Mouse (Mus musculus) right cerebral cortex, adult 2 months (tissue): ENCODE data around the gene Xpo5.

Experiments
- DNase-seq, 2 experiments: peaks; one replicate each; pipeline ENCODE4 v3.0.0; 2021 to 2022; ENCODE audit warnings: low spot score in 2 of 2

Gene Xpo5

GRCm38 (mm10) chr17:46201151-46201550, 1.4 kb upstream of the Xpo5 start:
- DNase-seq: no peak

GRCm38 (mm10) chr17:46203078-46203477, 496 bp downstream of the Xpo5 start:
- peak; percentile 21 to 44 for DNase-seq

GRCm38 (mm10) chr17:46206676-46207075, 4.1 kb downstream of the Xpo5 start:
- no peak for DNase-seq

- DNase-seq: no peak
Observed at GRCm38 (mm10) chr17:46210550-46210949, 8.0 kb downstream of the Xpo5 start.

- no peak for DNase-seq
Observed at GRCm38 (mm10) chr17:46221601-46222000, 19.0 kb downstream of the Xpo5 start.

GRCm38 (mm10) chr17:46227576-46227975, 25.0 kb downstream of the Xpo5 start:
- no peak for DNase-seq

GRCm38 (mm10) chr17:46236067-46236466, 33.5 kb downstream of the Xpo5 start:
- DNase-seq: no peak

- no peak for DNase-seq
Observed at GRCm38 (mm10) chr17:46237079-46237478, 34.5 kb downstream of the Xpo5 start.

- DNase-seq: no peak
Observed at GRCm38 (mm10) chr17:46237480-46237879, 34.9 kb downstream of the Xpo5 start.

- DNase-seq: no peak
Observed at GRCm38 (mm10) chr17:46239516-46240114, 37.0 kb downstream of the Xpo5 start.

GRCm38 (mm10) chr17:46241471-46241870, 38.9 kb downstream of the Xpo5 start:
- DNase-seq: no peak

- no peak for DNase-seq
Observed at GRCm38 (mm10) chr17:46242274-46242673, 39.7 kb downstream of the Xpo5 start.

GRCm38 (mm10) chr17:46242993-46243392, 40.4 kb downstream of the Xpo5 start:
- no peak for DNase-seq

- no peak for DNase-seq
Observed at GRCm38 (mm10) chr17:46243624-46244023, 41.0 kb downstream of the Xpo5 start.

- DNase-seq: no peak
Observed at GRCm38 (mm10) chr17:46244579-46244978, 42.0 kb downstream of the Xpo5 start.

- peak; percentile 96 for DNase-seq
Observed at GRCm38 (mm10) chr17:46247512-46248188, 45.1 kb downstream of the Xpo5 start, which contains the start of the genes Polr1c and Yipf3. TSS of gene Polr1c (minus strand) at chr17:46248054. TSS of gene Yipf3 (plus strand) at chr17:46248080.

- no peak for DNase-seq
Observed at GRCm38 (mm10) chr17:46248189-46248522, 45.6 kb downstream of the Xpo5 start.

- no peak for DNase-seq
Observed at GRCm38 (mm10) chr17:46251174-46251573, 48.6 kb downstream of the Xpo5 start.

GRCm38 (mm10) chr17:46252571-46253451, 50.2 kb downstream of the Xpo5 start:
- no peak for DNase-seq

- DNase-seq: peak; percentile 94 to 97
Observed at GRCm38 (mm10) chr17:46253452-46254084, 51.0 kb downstream of the Xpo5 start, which contains the start of gene Lrrc73. TSS of gene Lrrc73 (plus strand) at chr17:46253531.

GRCm38 (mm10) chr17:46254106-46254505, 51.5 kb downstream of the Xpo5 start:
- no peak for DNase-seq

GRCm38 (mm10) chr17:46255147-46255546, 52.6 kb downstream of the Xpo5 start:
- no peak for DNase-seq
